Mouse (Mus musculus): ENCODE data around the gene Dusp16. TPM values are rescaled to one million over a fixed set of nuclear protein-coding genes. Genes with fewer than 3 reads are reported as not detected.

Gene Dusp16
- polyA plus RNA-seq (2012; rRNA removed) = 2.6 and 3.7 TPM in 2 replicates
- polyA plus RNA-seq (2014; fragmentation: Nextera tagmentation; extraction: Ambion mirVana) = 4.1 and 5.4 TPM in 2 replicates

- peaks cover 17 to 21% of the 10 kb centered on the region in 2 experiments for H3K4me1 ChIP-seq (replicated peaks; ENCODE audit: control insufficient read depth in 2 of 2, insufficient read depth in 2 of 2, low read length in 1 of 2)
These were observed at the start of gene Dusp16 for GRCm38 (mm10) chr6:134792141-134793045. Gene Dusp16 (minus strand): TSS chr6:134792625.

GRCm38 (mm10) chr6:134840346-134840745, 47.9 kb upstream of the Dusp16 start:
- 56% methylated on average over 2 of the region's 2 CpGs for WGBS (ENCODE audit: insufficient replicate concordance)
- no peak overlapping the region for H3K4me2 ChIP-seq (ENCODE audit: low read depth)
- DNase-seq (ENCODE audit: low read depth in 3 of 3, low spot score in 3 of 3) (no peak), ATAC-seq (ENCODE audit: insufficient read depth) (no peak)
- no peak for TF ChIP-seq EP300 (IDR thresholded peaks at IDR 0.05; ENCODE audit: low read depth)
- no peak for TF ChIP-seq CTCF (IDR thresholded peaks at IDR 0.05; ENCODE audit: low read depth)
- no peaks in the 10 kb centered on the region for H3K27me3 ChIP-seq (ENCODE audit: control insufficient read depth, insufficient read depth, low read length)
- no peak overlapping the region for H3K4me3 ChIP-seq (ENCODE audit: insufficient read depth in 1 of 2, low read depth in 2 of 2, low read length in 2 of 2)
- H3K27ac ChIP-seq = no peak overlapping the region
- H3K36me3 ChIP-seq (replicated peaks; ENCODE audit: control insufficient read depth, insufficient read depth, low read depth) = no peaks in the 10 kb centered on the region
- peaks cover 0 to 5% of the 10 kb centered on the region in 2 experiments; a peak in 3 of 4 replicates for H3K4me1 ChIP-seq (replicated peaks; ENCODE audit: control insufficient read depth in 2 of 2, insufficient read depth in 2 of 2, low read length in 1 of 2)
- no peaks in the 10 kb centered on the region for H3K9me3 ChIP-seq (ENCODE audit: control insufficient read depth, low read length)
- H3K9ac ChIP-seq (replicated peaks) = no peak overlapping the region

More at GRCm38 (mm10) chr6:134792141-134793045, at the start of gene Dusp16:
- Histone ChIP-seq H3K4me3 (ENCODE audit: insufficient read depth in 1 of 2, low read depth in 2 of 2, low read length in 2 of 2) (peak within 1 kb of the TSS; percentile 68 to 94), H3K9me3 (ENCODE audit: control insufficient read depth, low read length) (no peaks in the 10 kb centered on the region), H3K27ac (peak within 1 kb of the TSS; percentile 67), H3K27me3 (ENCODE audit: control insufficient read depth, insufficient read depth, low read length) (no peaks in the 10 kb centered on the region; the same call in 1 of the 2 replicates), H3K4me2 (ENCODE audit: low read depth) (peak within 1 kb of the TSS; percentile 85), H3K9ac (replicated peaks) (peak within 1 kb of the TSS; percentile 91), H3K36me3 (replicated peaks; ENCODE audit: control insufficient read depth, insufficient read depth, low read depth) (no peaks in the 10 kb centered on the region)
- ATAC-seq (ENCODE audit: insufficient read depth) (peak; percentile 90), DNase-seq (ENCODE audit: low read depth in 3 of 3, low spot score in 3 of 3) (peak; percentile 86 to 92 (median 87))
- TF ChIP-seq CTCF (IDR thresholded peaks at IDR 0.05; ENCODE audit: low read depth) (no peak), EP300 (IDR thresholded peaks at IDR 0.05; ENCODE audit: low read depth) (0 out of 2 replicates have a peak, but pooled peaks have one; percentile 12)
- WGBS (ENCODE audit: insufficient replicate concordance) = under 1% methylated on average over 81 of the region's 108 CpGs

DNA sequence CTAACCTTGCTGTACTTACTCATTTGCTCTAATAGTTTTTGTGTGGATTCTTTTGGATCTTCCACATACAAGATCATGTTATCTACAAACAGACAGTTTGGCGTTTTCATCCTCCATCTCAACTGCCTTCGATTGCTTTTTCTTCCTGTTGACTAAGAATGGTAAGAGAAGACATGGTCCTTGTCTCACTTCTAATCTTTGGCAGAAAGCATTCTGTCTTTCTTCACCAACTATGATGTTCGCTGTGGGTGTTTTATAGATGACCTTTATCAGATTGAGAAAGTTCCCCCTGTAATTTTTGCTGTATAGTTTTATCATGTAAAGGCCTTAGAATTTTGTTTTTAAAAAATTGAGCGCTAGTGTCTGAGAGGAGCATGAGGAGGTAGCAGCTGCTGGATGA, 45.7 kb upstream of the Dusp16 start:
- H3K36me3 ChIP-seq (replicated peaks; ENCODE audit: control insufficient read depth, insufficient read depth, low read depth) = no peaks in the 10 kb centered on the region
- peaks cover 7 to 20% of the 10 kb centered on the region in 2 experiments for H3K4me1 ChIP-seq (replicated peaks; ENCODE audit: control insufficient read depth in 2 of 2, insufficient read depth in 2 of 2, low read length in 1 of 2)
- WGBS (ENCODE audit: insufficient replicate concordance) = 63% methylated on average over 4 of the region's 4 CpGs
- DNase-seq (ENCODE audit: low read depth in 3 of 3, low spot score in 3 of 3) (no peak), ATAC-seq (ENCODE audit: insufficient read depth) (no peak)
- no peak overlapping the region for H3K4me2 ChIP-seq (ENCODE audit: low read depth)
- H3K27me3 ChIP-seq (ENCODE audit: control insufficient read depth, insufficient read depth, low read length) = no peaks in the 10 kb centered on the region
- H3K4me3 ChIP-seq (ENCODE audit: insufficient read depth in 1 of 2, low read depth in 2 of 2, low read length in 2 of 2) = no peak overlapping the region
- no peak overlapping the region for H3K27ac ChIP-seq
- H3K9me3 ChIP-seq (ENCODE audit: control insufficient read depth, low read length) = no peaks in the 10 kb centered on the region
- H3K9ac ChIP-seq (replicated peaks) = no peak overlapping the region
- TF ChIP-seq CTCF (IDR thresholded peaks at IDR 0.05; ENCODE audit: low read depth) (no peak), EP300 (IDR thresholded peaks at IDR 0.05; ENCODE audit: low read depth) (no peak)

DNA sequence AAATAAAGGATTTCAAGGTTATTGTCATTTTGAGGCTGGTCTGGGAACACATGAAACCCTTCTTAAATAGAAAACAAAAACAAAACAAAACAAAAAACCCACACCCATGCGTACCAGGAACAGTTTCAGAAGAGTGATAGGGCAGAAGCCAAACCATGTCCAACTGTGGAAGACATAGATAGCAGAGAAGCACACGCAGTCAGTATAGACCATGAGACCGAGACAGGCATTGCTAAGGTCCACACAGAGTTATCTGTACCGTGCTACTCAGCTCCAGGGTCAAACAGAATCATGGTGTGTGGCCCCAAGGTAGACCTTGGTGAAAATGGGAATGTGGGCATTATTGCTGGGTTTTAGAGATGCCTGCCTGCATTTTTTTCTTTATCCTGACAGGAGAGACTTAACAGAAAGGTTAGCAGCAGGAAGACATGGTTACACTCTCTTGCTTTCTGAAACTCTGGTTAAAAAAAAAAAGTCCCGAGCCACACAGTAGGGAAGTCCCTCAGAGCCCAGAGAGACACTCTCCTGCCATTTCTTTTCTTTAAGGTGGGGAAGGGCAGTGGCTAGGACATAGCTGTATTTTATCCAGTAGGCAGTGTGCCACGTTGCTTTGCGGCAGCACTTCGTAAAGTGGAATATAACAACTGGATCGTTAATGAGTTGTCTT, 42.3 kb upstream of the Dusp16 start:
- ATAC-seq (ENCODE audit: insufficient read depth) (0 out of 2 replicates have a peak, but pooled peaks have one; percentile 5), DNase-seq (ENCODE audit: low read depth in 3 of 3, low spot score in 3 of 3) (peak in 1 of 3 experiments; percentile 29)
- no peaks in the 10 kb centered on the region for H3K9me3 ChIP-seq (ENCODE audit: control insufficient read depth, low read length)
- H3K27me3 ChIP-seq (ENCODE audit: control insufficient read depth, insufficient read depth, low read length) = no peaks in the 10 kb centered on the region
- WGBS (ENCODE audit: insufficient replicate concordance) = 44% methylated on average over 9 of the region's 9 CpGs
- peaks cover 22 to 25% of the 10 kb centered on the region in 2 experiments for H3K4me1 ChIP-seq (replicated peaks; ENCODE audit: control insufficient read depth in 2 of 2, insufficient read depth in 2 of 2, low read length in 1 of 2)
- H3K9ac ChIP-seq (replicated peaks) = peak overlapping the region; percentile 44
- H3K27ac ChIP-seq = peak overlapping the region; percentile 58
- TF ChIP-seq CTCF (IDR thresholded peaks at IDR 0.05; ENCODE audit: low read depth) (no peak), EP300 (IDR thresholded peaks at IDR 0.05; ENCODE audit: low read depth) (peak; percentile 66)
- H3K36me3 ChIP-seq (replicated peaks; ENCODE audit: control insufficient read depth, insufficient read depth, low read depth) = no peaks in the 10 kb centered on the region
- no peak overlapping the region for H3K4me3 ChIP-seq (ENCODE audit: insufficient read depth in 1 of 2, low read depth in 2 of 2, low read length in 2 of 2)
- peak overlapping the region; percentile 48 for H3K4me2 ChIP-seq (ENCODE audit: low read depth)
